Mouse (Mus musculus) heart, postnatal 4 days (tissue): ENCODE data around the gene Armcx4. TPM values are rescaled to one million over a fixed set of nuclear protein-coding genes. Genes with fewer than 3 reads are reported as not detected.

Experiments
- total RNA-seq, 2 experiments: library from RNA; stranded (reverse); gene quantifications; 2 replicates each; pipeline ENCODE4 v1.2.3; 2021

Gene Armcx4
- total RNA-seq, 2 experiments from 2014 or later, result 42.8 to 47.1 TPM

Other genes starting within 250 kb of the Armcx4 start
- not detected for gene Taf7l, start 210.0 kb upstream of the Armcx4 start, total RNA-seq
- gene Timm8a1, start 144.7 kb upstream of the Armcx4 start, total RNA-seq, result 10 to 100 TPM; 31.1 to 35.9 TPM
- under 1 TPM; 0.63 to 0.71 TPM for gene Btk, start 102.9 kb upstream of the Armcx4 start, total RNA-seq
- gene Rpl36a, start 100.9 kb upstream of the Armcx4 start, total RNA-seq, result 100 to 1,000 TPM; 208 to 224 TPM
- 1 to 10 TPM; 2.3 to 3.4 TPM for gene Gla, start 85.4 kb upstream of the Armcx4 start, total RNA-seq
- gene Hnrnph2, start 85.3 kb upstream of the Armcx4 start, total RNA-seq, result 100 to 1,000 TPM; 102 to 105 TPM
- gene Armcx1, start 31.4 kb downstream of the Armcx4 start, total RNA-seq, result 10 to 100 TPM; 17.0 to 18.8 TPM
- 10 to 100 TPM in 1 of 2 experiments, 1 to 10 TPM in 1; 8.5 to 12.7 TPM for gene Armcx6, start 64.9 kb downstream of the Armcx4 start, total RNA-seq
- gene Armcx3, start 70.1 kb downstream of the Armcx4 start, total RNA-seq, result 10 to 100 TPM; 56.7 to 63.6 TPM
- 10 to 100 TPM; 54.6 to 58.5 TPM for gene Armcx2, start 122.7 kb downstream of the Armcx4 start, total RNA-seq